Mouse (Mus musculus): Measurements from ENCODE around the gene Gpc6.

DNA sequence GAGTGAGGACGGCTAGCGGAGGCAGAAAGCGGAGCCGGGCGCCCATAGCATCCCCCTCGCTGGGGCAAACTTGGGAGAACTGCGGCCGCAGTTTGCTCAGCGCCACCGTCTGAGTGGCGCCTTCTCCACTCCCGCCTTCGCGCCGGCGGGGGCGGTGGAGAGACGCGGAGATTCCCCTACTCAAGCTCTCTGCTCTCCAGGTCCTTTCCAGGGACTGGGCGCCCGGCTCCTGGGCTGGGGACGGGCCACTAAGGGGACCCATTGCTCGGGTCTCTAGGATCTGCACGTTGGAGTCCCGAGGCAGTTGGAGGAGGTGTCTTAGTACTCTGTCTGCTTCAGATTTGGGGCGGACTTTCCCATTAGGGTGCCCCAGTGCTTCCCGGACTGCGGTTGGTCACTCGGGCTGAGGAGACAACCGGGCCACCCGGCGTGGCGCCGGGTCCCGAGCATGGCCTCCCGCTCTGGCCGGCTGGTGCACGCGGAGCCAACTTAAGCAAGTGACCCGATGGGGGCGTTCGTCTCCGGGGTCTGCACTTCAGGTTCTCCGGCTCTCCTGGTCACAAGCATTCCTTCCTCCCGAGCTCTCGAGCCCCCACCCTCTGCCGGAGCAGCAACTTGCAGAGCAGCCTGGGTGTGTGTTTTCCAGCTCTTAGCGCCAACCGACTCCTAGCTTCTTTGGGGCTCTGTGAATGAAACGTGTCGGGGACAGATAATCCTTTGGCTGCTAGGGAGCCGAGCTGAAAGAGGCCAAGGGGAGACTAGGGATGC, 1.5 kb downstream of the Gpc6 start:
- TF ChIP-seq POLR2A (IDR thresholded peaks at IDR 0.05; ENCODE audit: insufficient read depth, low read depth, low read length) (no peak), CTCF (IDR thresholded peaks at IDR 0.05) (peak; percentile 41), EP300 (IDR thresholded peaks at IDR 0.05; ENCODE audit: insufficient read depth, low read depth, low read length) (no peak)
